Mouse (Mus musculus) left cerebral cortex, postnatal 10 days (tissue): Measurements from ENCODE around the gene Tymp. TPM values are rescaled to one million over a fixed set of nuclear protein-coding genes. Genes with fewer than 3 reads are reported as not detected.

Experiments
- DNase-seq, 2 experiments: peaks; one replicate each; pipeline ENCODE4 v3.0.0; 2021 to 2022; ENCODE audit warnings: low spot score in 2 of 2, mixed read lengths in 1 of 2; ENCODE audit errors: extremely low spot score in 1 of 2
- intact Hi-C: fragments of 180-260 bp; cut with DNase I; formaldehyde crosslinking; loops from one replicate; pipeline ENCODE4 v1.15.1; 2025
- total RNA-seq, 2 experiments: library from RNA; stranded (reverse); gene quantifications; 2 replicates each; pipeline ENCODE4 v1.2.3; 2021

Gene Tymp
- 1 to 10 TPM; 1.2 to 1.6 TPM for total RNA-seq

- intact Hi-C loops, result no loop called here
- DNase-seq, result no peak
Observed at GRCm38 (mm10) chr15:89376957-89377356, at the start of gene Tymp. Gene Tymp, minus strand, starts transcription at chr15:89377039.

- no peak for DNase-seq
- intact Hi-C loops, result no loop called here
Observed at GRCm38 (mm10) chr15:89425711-89426121, 48.9 kb upstream of the Tymp start, which contains the start of gene Cpt1b. Gene Cpt1b, minus strand, starts transcription at chr15:89425863.

GRCm38 (mm10) chr15:89424621-89425020 lies 47.8 kb upstream of the Tymp start:
- intact Hi-C loops, result no loop called here
- no peak for DNase-seq

- no peak for DNase-seq
- intact Hi-C loops, result no loop called here
Observed at GRCm38 (mm10) chr15:89421938-89422337, 45.1 kb upstream of the Tymp start.

GRCm38 (mm10) chr15:89415282-89415681 lies 38.4 kb upstream of the Tymp start:
- intact Hi-C loops, result no loop called here

DNA sequence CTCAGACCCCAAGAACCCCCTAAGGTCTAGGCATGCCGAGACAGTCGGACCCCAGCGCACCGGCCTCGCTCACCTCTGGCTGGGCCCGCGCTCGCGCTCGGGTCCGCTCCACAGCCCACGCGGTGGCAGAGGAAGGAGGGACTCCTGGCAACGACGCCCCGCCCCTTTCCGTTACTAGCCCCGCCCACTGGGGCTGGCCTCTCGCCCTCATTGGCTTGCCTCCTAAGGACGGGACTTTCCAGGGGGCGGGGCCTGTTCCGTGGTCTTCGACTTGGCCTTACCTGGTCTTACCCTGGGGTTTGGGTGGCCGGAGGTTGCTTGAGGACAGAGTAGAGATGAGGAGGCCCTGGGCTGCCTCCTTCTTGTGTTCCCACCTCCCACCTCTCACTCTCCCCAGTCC lies 33.3 kb upstream of the Tymp start, which contains the start of gene Syce3:
Syce3 (minus strand) TSS at position 386 of the 400 bp plus-strand sequence.
- DNase-seq, result peak in 1 of 2 experiments; percentile 45
- intact Hi-C loops, result no loop called here

More at GRCm38 (mm10) chr15:89415282-89415681, 38.4 kb upstream of the Tymp start:
- no peak for DNase-seq

DNA sequence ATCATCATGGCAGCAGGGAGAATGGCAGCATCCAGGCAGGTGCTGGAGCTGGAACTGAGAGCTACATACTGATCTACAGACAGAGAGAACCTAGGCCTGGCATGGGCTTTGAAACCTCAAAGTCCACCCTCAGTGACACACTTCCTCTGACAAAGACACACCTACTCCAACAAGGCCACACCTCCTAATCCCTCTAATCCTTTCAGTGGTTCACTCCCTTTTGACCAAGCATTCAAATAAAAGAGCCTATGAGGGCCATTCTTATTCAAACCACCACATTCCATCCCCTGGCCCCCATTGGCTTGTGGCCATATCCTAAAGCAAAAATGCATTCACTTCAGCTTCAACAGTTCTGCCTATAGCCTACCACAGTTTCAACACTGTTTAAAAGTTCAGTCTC lies 29.9 kb upstream of the Tymp start:
- intact Hi-C loops, result no loop called here
- no peak for DNase-seq

DNA sequence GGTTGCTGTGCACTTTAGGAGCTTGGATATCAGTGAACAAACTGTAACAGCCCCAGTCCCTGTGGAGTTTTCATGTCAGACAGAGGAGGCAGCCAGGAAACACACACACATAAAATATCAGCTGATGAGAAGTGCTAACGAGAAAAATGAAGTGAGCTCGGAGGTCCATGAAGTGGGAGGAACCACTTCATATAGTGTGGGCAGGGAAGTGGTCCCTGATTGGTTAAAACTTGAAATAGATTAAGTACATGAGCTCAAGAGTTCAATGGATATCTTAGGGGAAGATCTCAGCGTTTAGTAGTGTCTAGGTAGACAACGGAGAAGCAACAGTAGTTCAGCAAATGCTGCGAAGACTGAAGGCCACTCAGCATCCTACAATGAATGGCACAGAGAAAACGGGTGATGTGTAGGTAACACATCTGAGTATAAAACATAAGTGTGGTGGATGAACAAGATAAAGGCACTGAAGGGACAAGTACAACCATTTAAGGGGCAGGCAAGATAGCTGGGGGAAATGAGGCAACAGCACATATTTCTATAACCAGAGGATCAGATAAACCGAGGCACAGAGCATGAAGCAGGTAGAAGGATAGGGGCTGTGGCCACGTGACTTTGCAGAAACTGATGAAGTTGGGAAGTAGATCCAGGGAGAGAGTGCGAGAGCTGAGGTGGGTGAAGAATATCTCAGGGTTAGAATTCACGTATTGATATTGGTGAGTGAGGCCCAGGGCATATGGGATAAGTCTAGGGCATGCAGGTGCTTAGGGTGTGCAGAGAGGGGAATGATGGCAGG lies 28.2 kb upstream of the Tymp start:
- intact Hi-C loops, result no loop called here
- no peak for DNase-seq

DNA sequence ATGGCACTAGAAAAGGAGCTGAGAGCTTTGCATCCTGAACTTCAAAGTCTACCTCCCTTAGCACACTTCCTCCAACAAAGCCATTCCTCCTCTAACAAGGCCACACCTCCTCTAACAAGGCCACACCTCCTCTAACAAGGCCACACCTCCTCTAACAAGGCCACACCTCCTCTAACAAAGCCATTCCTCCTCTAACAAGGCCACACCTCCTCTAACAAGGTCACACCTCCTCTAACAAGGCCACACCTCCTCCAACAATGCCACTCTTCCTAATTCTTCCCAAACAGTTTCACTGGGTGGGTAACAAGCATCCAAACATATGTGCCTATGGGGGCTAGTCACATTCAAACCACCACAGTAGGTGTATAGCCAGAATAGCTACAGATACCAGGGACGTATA lies 25.6 kb upstream of the Tymp start:
- intact Hi-C loops, result no loop called here
- no peak for DNase-seq

DNA sequence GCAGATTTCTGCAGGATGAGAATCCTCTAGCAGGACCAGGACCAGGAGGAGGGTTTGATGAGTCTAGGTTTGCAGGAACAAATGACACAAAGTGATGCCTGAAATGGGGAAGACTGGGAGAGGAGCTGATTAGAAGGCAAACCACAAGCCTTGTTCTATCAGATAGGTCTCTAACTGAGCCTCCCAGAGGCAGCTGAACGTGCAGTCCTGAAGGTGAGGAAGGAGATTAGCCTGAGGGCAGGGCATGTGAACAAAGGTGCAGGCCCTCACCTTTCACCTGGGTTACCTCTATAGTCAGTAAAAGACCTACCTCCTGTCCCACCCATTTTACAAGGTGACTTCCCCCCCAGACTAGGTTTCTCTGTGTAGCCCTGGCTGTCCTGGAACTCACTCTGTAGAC lies 22.9 kb upstream of the Tymp start:
- DNase-seq, result no peak
- intact Hi-C loops, result no loop called here

GRCm38 (mm10) chr15:89398146-89398545 lies 21.3 kb upstream of the Tymp start:
- DNase-seq, result no peak
- intact Hi-C loops, result no loop called here

GRCm38 (mm10) chr15:89396883-89397282 lies 20.0 kb upstream of the Tymp start:
- no peak for DNase-seq
- intact Hi-C loops, result no loop called here

DNA sequence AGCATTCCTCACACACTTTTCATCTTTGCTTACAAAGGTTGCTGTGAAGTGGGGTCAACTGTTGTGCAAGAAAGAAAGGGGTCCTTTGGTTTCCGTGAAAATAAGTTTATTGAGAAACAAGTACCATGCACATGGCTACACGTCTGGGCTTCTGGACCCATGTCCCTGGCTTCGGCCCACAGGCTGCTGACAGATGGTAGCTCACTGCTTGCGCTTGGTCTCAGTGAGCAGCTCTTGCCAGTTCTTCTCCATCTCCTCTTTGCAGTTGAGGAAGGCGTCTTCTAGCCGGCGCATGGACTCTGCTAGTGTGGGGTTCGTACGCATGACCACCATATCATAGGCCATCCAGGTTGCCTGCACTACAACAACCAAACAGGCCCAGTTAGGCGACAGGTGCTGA lies 13.2 kb upstream of the Tymp start:
- intact Hi-C loops, result no loop called here
- DNase-seq, result no peak

DNA sequence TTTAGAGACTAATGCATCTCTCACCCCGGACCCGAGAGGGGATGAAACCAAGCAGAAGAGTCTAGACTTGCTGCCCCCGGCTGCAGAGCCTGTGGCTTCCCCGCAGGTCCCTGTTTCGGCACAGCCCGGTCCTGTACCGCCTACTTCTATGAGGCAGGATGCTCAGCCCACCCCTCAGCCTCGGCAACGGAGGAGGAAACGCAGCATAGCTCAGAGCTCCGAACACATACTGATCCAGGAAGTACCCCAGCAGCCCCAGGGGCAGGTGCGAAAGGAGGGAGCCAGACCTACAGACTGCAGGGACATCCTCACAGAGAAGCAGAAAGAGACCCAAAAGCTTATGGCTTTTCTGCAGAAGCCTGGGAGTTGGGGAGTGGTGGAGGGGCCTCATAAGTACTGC lies 10.3 kb upstream of the Tymp start:
- DNase-seq, result no peak
- intact Hi-C loops, result no loop called here

DNA sequence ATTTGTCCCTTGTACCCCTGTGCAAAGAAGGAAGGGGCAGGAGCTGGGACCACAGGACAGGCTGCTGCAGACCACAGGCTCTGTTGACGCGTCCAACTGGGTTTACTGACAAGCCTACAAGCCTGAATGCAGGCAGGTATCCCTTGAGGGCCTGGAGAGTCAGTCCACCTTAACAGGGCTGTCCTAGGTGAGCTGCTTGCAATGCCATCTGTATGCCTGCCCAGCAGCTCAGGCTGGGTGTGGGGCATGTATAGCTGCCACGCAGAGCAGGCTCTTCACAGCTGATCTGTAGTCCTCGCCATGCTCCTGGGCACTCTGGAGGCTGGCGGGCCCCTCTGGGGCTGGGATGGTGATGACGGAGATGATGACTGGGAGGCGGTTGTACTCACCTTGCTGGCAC lies 7.8 kb upstream of the Tymp start, which contains the start of gene Klhdc7b:
Klhdc7b (plus strand) TSS at position 301 of the 400 bp plus-strand sequence.
- intact Hi-C loops, result no loop called here
- DNase-seq, result no peak

DNA sequence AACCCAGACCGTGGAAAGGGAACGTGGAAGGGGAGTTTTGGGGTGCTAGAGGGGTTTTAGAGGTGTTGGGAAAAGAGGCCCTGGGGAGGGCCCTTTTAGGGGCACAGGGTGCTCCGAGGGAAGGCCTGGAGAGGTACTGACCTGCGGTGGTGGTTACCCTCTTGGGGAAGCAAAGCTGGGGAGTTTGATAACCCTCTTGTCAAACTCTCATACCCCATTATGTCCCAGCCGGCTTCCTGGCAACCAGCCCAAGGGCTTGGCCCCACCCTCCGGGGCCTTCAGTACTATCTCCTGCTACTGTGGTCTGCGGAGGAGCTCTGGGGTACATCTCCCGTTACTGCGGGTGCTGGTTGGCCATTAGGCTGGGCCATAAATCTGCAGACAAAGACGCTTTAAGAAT lies 2.6 kb upstream of the Tymp start:
- DNase-seq, result peak in 1 of 2 experiments; percentile 50
- intact Hi-C loops, result no loop called here

GRCm38 (mm10) chr15:89378831-89379401 lies 2.1 kb upstream of the Tymp start, which contains the start of gene Odf3b:
Gene Odf3b, minus strand, starts transcription at chr15:89379282.
- intact Hi-C loops, result no loop called here
- no peak for DNase-seq

- intact Hi-C loops, result no loop called here
- no peak for DNase-seq
Observed at GRCm38 (mm10) chr15:89377938-89378828, 1.3 kb upstream of the Tymp start.

DNA sequence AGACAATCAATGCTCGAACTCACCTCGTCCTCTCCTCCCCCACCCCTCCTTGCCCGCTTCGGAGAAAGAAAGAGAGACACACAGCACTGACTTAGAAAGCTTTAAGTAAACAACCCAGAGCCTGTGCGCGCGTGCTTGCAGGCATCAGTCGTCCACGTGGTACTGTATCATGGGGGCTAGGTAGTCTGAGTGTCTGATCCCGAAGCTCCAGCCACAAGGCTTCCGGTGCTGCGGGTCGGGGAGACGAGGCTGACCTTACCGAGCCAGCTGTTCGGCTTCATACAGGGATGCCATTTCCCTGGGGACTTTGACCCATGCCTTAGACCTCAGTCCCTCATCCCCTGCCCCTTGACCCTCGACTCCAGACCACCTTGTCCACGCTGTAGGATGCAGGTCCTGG lies 523 bp upstream of the Tymp start:
- intact Hi-C loops, result no loop called here

More for the DNA sequence above, 523 bp upstream of the Tymp start:
- no peak for DNase-seq
